Mouse (Mus musculus) olfactory bulb, adult 2 months (tissue): ENCODE results near the gene Mettl27.

Source experiments
- CTCF ChIP-seq: fragments of 200-500 bp; IDR thresholded peaks from 2 replicates; pipeline ENCODE4 v1.5.1; 2012; ENCODE audit warnings: low read depth, mild to moderate bottlenecking, low read length, moderate library complexity; ENCODE audit not compliant: insufficient read depth
- POLR2A ChIP-seq: fragments of 200-500 bp; IDR thresholded peaks from 2 replicates; pipeline ENCODE4 v1.6.1; 2012; ENCODE audit warnings: mild to moderate bottlenecking, low read depth, low read length, moderate library complexity; ENCODE audit not compliant: insufficient read depth

- TF ChIP-seq CTCF (peak; percentile 99), POLR2A (no peak)
Observed at GRCm38 (mm10) chr5:134907135-134907534, 25.0 kb upstream of the Mettl27 start.
